Mouse (Mus musculus): Measurements from ENCODE around the gene Krtap3-3.
"Not testable (repeated sequence)": the region's sequence is repeated elsewhere in the genome, so short reads cannot be mapped to it uniquely, and the experiment has no call there.

Krtap3-3 gene

DNA sequence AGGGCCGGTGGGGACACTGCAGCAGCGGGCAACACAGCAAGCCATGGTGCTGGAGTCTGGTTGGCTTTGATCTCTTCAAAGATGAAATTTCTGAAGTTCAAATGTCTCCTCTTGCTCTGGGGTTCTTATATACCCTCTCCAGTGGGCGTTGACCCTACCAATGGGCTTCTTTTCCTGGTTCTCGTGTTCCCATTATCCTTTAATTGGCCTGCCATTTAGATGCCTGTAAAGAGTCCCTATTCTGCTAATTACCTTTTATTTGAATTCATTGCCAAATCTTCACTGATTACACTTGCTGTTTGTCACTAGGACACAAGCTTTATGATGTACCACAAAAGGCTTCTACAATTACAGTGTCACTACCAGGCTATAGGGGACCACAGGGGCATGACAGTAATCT is at the start of gene Krtap3-3:
Gene Krtap3-3 (minus strand): TSS at position 101 of the 400 bp plus-strand sequence.
- DNase-seq: no peak

DNA sequence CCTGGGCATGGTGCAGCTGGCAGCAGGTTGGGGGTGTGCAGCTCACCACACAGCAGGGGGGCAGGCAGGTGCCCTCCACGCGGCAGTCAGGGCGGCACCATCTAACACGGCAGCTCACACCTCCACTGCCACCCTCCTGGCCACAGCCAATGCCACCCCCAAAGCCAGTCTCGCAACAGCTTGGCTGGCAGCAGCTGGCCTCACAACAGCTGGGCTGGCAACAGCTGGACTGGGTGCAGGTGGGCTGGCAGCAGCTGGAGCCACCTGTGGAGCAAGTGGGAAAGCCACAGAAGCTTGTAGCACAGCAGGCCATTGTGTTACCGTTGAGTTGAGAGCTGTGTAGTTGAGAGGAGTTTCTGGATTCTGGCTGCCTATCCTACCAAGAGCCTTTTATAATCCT is 47.1 kb upstream of the Krtap3-3 start, which contains the start of gene Krtap9-3:
Gene Krtap9-3 (minus strand): TSS at position 364 of the 400 bp plus-strand sequence.
- not testable (repeated sequence) for DNase-seq

DNA sequence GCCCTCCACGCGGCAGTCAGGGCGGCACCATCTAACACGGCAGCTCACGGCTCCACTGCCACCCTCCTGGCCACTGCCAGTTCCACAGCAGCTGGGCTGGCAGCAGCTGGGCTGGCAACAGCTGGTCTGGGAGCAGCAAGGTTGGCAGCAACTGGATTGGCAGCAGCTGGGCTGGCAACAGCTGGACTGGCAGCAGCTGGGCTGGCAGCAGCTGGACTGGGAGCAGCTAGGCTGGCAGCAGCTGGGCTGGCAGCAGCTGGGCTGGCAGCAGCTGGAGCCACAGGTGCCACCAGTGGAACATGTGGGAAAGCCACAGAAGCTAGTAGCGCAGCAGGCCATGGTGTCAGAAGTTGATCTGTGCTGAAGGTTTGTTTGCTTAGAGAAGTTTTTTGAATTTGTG is 40.3 kb upstream of the Krtap3-3 start, which contains the start of gene Krtap1-3:
Gene Krtap1-3 (minus strand): TSS at position 359 of the 400 bp plus-strand sequence.
- no peak for DNase-seq

DNA sequence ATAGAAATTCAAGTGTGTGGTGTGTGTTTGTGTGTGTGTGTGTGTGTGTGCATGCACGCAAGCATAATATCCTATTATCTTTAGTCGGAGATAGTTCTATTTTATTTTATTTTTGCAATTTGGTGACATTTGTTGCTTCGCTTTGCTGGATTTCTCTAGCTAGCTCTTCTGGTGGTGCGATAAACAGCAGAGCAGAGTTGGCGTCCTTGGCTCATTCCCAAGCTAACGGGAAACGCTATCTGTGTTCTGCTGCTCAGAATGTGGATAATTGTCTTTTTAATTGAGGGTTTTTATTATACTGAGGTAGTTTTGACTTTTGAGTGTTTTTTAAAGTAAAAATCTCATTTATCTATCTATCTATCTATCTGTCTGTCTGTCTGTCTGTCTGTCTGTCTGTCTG is 34.4 kb upstream of the Krtap3-3 start:
- no peak for DNase-seq

DNA sequence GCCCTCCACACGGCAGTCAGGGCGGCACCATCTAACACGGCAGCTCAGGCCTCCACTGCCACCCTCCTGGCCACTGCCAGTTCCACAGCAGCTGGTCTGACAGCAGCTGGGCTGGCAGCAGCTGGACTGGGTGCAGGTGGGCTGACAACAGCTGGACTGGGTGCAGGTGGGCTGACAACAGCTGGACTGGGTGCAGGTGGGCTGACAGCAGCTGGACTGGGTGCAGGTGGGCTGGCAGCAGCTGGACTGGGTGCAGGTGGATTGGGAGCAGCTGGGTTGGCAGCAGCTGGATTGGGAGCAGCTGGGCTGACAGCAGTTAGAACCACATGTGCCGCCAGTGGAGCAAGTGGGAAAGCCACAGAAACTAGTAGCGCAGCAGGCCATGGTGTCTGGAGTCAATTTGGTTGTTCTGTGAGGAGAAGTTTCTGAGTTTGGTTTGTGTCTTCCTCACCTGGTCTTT is 32.6 kb upstream of the Krtap3-3 start, which contains the start of gene Krtap1-4:
Gene Krtap1-4 (minus strand): TSS at position 410 of the 460 bp plus-strand sequence.
- DNase-seq: no peak

DNA sequence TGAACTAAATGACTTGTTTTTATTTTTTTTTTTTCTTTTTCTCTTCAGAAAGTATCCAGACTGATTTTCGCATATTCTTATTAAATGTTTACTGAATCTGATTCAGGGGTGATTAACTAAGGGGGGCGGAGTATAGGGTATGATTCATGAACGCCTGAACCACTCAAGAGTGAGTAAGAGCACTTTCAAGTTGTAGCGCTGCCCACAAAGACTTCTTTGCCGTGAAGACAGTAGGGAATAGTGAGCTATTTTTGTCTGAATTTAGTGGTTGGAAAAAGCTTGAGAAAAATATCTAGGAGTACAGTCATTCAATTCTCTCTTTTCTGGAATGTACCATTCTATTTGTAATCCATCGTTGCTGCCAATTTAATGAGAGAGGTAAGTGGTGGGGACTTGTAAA is 30.9 kb upstream of the Krtap3-3 start:
- no peak for DNase-seq

DNA sequence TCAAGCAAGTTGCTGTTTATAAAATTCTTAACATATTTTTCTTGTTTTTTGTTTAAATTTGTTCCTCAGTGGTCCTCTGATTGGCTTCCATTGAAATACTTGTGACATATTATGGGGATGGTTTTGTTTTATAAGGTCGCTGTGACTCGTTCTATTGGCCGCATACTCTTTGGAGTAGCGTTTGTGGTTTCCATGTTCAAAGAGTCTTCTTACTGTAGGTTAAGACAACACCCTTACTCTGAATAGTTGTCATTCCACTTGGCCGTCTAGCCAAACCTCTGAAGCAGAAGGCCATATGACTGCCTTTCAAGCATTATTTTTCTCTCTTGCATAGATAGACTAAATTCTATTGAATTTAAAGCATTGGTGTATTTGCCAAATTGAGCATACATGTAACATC is 30.4 kb upstream of the Krtap3-3 start:
- DNase-seq: no peak

DNA sequence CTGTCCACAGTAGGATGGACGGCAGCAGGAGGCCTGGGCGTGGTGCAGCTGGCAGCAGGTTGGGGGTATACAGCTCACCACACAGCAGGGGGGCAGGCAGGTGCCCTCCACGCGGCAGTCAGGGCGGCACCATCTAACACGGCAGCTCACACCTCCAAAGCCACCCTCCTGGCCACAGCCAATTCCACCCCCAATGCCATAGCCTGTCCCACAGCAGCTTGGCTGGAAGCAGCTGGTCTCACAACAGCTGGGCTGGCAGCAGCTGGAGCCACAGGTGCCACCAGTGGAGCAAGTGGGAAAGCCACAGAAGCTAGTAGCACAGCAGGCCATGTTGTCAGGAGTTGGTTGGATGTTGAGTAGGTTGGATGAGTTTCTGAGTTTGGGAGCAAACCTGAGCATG is 30.0 kb upstream of the Krtap3-3 start, which contains the start of gene Krtap1-5:
Gene Krtap1-5 (minus strand): TSS at position 381 of the 400 bp plus-strand sequence.
- no peak for DNase-seq

DNA sequence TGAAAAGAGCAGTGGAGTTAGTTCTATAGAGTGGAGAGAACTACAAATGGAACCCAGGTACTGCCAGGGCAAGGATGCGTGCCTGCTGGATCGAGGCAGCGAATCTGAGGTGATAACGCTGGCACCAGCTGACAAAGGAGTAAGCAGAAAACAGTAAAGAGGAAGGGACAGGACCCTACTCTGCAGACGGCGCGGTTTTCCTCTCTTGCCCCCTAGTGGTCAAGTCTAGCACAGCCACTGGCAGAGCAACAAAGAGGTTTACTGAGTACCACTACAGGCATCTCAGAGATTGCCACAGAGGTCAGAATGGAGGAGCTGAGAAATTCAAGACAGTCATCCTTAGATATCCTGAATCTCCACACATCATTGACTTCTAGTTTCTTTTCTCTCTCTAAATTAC is 23.4 kb upstream of the Krtap3-3 start:
- DNase-seq: peak; percentile 22

DNA sequence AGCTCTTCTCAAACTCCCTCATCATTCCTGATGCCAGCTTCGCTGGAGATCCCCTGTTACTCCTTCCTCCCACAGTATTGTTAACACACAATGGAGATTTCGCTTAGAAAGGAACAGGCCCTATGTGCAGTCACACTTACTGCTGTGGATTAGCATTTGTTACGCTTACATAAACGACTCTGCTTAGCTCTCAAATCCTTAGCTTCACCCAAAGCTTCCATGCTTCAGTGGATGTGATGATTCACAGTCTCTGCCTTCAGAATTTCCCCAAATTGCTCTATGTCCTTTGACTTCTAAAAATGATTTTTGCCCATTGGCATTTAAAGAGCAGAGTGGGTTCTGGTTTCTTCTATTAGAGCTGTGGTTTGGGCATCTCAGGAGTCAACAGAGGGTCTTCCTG is 22.5 kb upstream of the Krtap3-3 start:
- DNase-seq: no peak

DNA sequence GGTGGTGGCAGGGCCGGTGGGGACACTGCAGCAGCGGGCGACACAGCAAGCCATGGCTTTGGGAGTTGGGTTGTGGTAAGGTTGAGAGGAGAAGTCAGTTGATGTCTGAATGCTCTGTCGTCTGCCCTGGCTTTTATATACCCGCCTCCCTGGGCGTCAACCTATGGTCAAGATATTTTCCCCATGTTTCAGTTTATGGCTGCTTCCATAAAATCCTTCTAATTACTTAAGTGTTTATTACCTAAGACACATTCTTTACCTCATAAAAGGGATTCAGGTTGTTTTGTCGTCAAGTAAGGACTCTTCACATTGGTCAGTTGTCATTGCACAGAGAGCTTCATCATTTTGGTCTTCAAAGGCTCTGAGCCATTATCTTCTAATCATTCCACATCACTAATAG is 15.9 kb upstream of the Krtap3-3 start, which contains the start of gene Krtap3-1:
Gene Krtap3-1 (minus strand): TSS at position 101 of the 400 bp plus-strand sequence.
- no peak for DNase-seq

DNA sequence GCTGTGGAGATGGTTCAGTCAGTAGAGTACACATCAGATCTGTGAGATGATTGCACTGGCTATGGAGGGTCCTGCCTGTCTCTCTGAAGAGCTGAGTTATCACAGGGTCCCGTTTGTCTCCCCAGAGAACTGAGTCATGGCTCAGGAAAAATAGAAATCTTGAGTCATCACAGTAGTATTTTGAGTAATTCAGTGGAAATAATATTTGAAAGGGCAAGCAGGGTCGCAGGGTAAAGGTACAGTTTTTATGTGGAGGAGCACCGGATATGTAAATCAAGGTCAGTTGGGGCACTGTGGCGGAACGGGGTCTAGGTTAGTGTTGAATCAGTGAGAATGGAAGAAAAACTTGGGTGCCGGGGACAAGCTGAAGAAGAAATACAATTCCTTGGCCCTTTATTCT is 11.9 kb upstream of the Krtap3-3 start:
- no peak for DNase-seq

DNA sequence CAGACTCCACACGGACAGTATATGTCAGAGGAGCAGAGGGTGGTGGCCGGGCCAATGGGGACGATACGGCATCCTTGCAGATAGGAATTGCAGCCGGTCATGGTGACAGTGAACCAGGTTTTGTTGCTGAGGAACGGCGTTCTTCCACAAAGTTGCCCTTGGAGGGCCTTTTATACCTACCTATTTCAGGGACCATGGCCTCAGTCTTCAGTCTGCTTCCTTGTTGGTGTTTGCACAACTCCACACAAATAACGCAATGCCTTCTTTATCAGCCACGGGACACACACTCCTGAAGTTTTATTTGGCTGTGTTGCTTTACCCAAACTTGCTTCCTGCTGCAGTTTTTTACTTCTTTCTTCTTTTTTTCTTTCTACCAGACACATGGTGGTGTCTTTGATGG is 8.7 kb upstream of the Krtap3-3 start, which contains the start of gene Gm11939:
Gene Gm11939 (minus strand): TSS at position 101 of the 400 bp plus-strand sequence.
- DNase-seq: no peak

DNA sequence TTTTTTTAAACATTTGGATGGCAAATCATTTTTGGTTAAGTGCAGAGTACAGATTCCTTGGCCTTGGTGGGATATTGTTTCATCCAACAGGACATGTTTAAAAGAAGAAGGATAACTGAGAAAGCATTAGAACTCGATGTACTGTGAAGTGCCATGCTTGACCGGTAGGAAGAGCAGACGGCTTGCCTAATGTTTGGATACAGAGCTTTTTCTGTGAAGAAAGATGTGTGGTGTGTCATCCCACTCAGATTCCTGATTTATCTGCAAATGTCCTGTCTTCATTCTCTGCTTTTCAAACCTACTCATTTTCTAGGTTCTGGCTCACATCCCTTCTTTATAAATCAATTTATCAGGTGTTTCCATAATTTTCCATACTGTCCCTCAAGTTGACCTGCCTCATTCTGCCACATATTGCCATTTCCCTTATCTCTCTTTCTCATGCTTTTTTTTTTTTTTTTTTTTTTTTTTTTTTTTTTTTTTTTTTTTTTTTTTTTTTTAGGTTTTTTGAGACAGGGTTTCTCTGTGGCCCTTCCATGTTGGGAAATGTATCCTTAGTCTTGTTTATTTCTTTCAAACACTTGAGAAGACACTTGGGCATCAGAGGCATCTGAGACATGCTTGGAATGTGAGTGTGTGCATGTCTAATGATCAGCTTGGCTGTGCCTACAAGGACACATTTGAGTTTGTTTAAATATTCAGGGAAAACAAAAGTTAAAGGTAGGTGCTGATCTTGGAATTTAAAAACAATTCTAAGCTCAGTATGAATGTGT is 7.5 kb upstream of the Krtap3-3 start:
- DNase-seq: no peak

DNA sequence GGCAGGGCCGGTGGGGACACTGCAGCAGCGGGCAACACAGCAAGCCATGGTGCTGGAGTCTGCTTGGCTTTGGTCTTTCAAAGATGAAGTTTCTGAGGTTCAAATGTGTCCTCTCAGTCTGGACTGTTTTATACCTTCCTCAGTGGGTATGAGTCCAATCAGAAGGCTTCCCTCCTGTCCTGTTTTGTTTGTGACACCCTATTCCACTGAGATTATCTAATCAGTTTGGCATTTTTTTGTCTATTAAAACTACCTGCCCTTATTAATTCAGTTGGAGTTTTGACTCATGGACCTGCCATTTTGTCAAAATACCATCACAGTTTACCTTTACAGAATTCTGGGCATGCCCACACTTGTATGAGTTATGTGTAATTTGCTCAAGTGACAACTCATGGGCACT is 6.1 kb upstream of the Krtap3-3 start, which contains the start of gene Krtap3-2:
Gene Krtap3-2 (minus strand): TSS at position 101 of the 400 bp plus-strand sequence.
- no peak for DNase-seq

DNA sequence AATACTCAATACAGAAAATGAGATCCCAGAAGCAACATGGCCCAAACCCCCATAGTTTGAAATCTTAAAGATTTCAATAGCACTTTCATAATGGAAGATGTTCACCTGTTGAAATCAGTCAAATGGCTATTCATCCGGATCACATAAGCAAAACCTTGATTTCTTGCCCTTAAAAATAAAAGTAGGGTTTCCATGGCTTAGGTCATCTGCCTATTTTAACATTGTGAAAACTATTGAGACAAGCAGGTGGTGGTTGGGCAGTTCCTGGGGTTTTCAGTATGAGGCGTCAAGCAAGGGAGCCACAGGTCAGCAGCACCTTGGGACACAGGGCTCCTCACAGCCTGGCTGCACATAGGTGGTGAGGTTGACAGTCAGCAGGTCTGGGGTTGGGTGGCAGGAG is 5.5 kb upstream of the Krtap3-3 start:
- no peak for DNase-seq

DNA sequence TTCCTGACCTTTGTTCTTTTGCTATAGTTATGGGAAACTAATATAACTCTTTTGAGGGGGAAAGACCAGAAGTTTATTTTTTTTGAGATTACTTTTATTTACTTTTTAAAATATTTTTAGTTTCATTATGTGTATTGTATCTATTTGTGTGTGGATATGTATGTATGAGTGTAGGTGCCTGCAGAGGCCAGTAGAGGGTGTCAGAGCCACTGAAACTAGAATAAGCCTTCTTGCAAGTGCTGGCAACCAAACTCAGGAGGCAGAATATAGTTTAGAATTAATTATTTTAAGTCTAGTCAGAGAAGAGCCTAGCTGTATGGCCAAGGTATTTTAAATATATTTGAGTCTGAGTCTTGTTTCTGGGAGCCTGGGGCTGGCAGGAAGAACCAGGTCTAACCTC is 2.8 kb downstream of the Krtap3-3 start:
- no peak for DNase-seq

DNA sequence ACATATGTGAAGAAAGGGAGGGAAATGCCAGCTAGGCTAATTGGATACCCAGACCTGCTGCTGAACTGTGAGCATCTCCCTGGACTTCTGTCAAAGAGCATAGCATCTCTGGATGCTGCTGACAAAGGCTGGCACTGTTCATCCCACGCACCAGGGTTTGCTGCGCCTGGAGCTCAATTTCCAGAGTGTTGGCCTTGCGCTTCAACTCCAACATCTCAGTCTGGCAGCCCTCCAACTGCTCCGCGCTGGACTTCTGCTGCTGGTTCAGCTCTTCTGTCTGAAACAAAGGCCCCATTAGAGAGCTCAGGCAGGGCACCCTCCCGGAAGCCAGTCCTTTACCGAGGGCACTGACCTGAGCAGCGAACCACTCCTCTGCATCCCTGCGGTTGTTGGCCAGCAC is 10.9 kb downstream of the Krtap3-3 start:
- no peak for DNase-seq

DNA sequence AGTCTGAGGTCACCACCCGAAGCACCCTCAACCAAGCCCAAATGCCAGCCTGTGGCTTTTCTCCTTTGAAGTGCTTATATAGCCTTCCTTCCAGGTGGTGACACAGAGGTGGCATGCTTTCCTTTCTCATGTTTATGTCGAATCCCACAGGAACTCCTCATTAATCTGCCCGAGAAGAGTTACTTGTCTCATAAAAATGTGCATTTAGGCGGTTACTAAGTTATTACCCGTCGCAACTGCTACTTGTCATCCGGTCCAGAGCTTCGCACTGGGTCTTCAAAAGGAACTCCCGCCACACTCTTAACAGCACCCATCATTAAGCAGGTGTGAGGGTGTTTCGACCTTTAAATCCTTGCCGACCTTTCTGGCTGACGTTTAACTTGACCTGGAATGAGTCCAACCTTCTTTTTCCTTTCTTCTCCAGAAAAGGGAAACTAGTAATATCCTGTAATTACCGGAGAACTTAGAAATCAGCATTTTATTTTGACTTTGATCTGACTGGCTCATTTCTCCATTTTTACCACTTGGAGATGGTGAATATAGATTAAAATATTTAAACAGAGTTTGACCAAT is 29.3 kb downstream of the Krtap3-3 start, which contains the start of gene Krt39:
Gene Krt39 (minus strand): TSS at position 51 of the 573 bp plus-strand sequence.
- peak; percentile 8 for DNase-seq

DNA sequence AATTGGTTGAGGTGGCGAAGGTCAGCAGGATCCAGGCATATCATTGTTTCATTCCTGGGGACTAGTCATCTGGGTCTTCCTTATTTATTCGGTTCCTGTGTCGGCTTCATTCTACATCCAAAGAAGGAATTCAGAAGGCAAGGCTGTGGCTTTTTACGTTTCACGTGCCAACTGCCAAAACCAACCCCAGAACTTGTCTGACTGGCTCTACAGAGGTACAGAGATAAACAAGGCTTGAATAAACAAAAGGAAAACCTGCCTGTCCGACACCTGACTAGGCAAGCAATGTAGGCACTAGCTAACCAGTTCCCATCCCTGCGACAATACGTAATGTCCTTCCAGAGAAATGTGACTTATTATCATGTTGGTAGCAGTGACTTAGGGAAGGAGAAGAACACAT is 36.6 kb downstream of the Krtap3-3 start:
- peak; percentile 7 for DNase-seq
